Mouse (Mus musculus) E14TG2a.4 (cell line): ENCODE data around the gene Cnih1.

Experiments
- CTCF ChIP-seq: conservative IDR thresholded peaks from 2 replicates; pipeline ENCODE4 v1.5.1; 2014; ENCODE audit warnings: low read length
- NANOG ChIP-seq: IDR thresholded peaks from 2 replicates; pipeline ENCODE4 v1.6.1; 2014; ENCODE audit warnings: borderline replicate concordance, low read length, mixed read lengths
- POU5F1 ChIP-seq: IDR thresholded peaks from 2 replicates; pipeline ENCODE4 v1.6.1; 2014; ENCODE audit warnings: low read length, borderline replicate concordance

- no peak for TF ChIP-seq CTCF
- no peak for TF ChIP-seq POU5F1
- no peak for TF ChIP-seq NANOG
Observed at GRCm38 (mm10) chr14:46734262-46734661, 53.9 kb downstream of the Cnih1 start.
